Mouse (Mus musculus): ENCODE results near the gene Gtpbp1. TPM values are rescaled to one million over a fixed set of nuclear protein-coding genes. Genes with fewer than 3 reads are reported as not detected.

The Gtpbp1 gene
- 49.1 and 53.4 TPM in 2 replicates for polyA plus RNA-seq (2012; rRNA removed; ENCODE audit: low replicate concordance)

GRCm38 (mm10) chr15:79690426-79691022, at the start of gene Gtpbp1:
Gene Gtpbp1, plus strand, starts transcription at chr15:79690845.

GRCm38 (mm10) chr15:79658531-79659375, 31.9 kb upstream of the Gtpbp1 start, which contains the start of the genes Fam227a and Cby1:
Gene Fam227a, minus strand, starts transcription at chr15:79658956.
Gene Cby1, plus strand, starts transcription at chr15:79659199.

GRCm38 (mm10) chr15:79670249-79670971, 20.2 kb upstream of the Gtpbp1 start, which contains the start of gene Tomm22:
Gene Tomm22, plus strand, starts transcription at chr15:79670861.

GRCm38 (mm10) chr15:79687646-79688267, 2.9 kb upstream of the Gtpbp1 start, which contains the start of gene Josd1:
Gene Josd1, minus strand, starts transcription at chr15:79687919.

GRCm38 (mm10) chr15:79741921-79742705, 51.5 kb downstream of the Gtpbp1 start, which contains the start of gene Sun2:
Gene Sun2, minus strand, starts transcription at chr15:79742536.

Other genes with a start within 250 kb of the Gtpbp1 start
- 54.3 and 68.8 TPM in 2 replicates for gene Csnk1e, start 235.3 kb upstream of the Gtpbp1 start, polyA plus RNA-seq (2012; rRNA removed; ENCODE audit: low replicate concordance)
- 0.04 and 0.10 TPM in 2 replicates for gene Kcnj4, start 185.6 kb upstream of the Gtpbp1 start, polyA plus RNA-seq (2012; rRNA removed; ENCODE audit: low replicate concordance)
- gene Kdelr3, start 174.4 kb upstream of the Gtpbp1 start, polyA plus RNA-seq (2012; rRNA removed; ENCODE audit: low replicate concordance): 21.8 and 42.2 TPM in 2 replicates
- gene Ddx17, start 144.1 kb upstream of the Gtpbp1 start, polyA plus RNA-seq (2012; rRNA removed; ENCODE audit: low replicate concordance): 255 and 343 TPM in 2 replicates
- 0.30 TPM in 1 of 2 replicates, not detected in the other for gene Dmc1, start 85.7 kb upstream of the Gtpbp1 start, polyA plus RNA-seq (2012; rRNA removed; ENCODE audit: low replicate concordance)
- gene Fam227a, start 31.9 kb upstream of the Gtpbp1 start, polyA plus RNA-seq (2012; rRNA removed; ENCODE audit: low replicate concordance): 0.86 and 1.7 TPM in 2 replicates
- 5.3 and 5.6 TPM in 2 replicates for gene Cby1, start 31.6 kb upstream of the Gtpbp1 start, polyA plus RNA-seq (2012; rRNA removed; ENCODE audit: low replicate concordance)
- 21.5 and 56.9 TPM in 2 replicates for gene Tomm22, start 20.0 kb upstream of the Gtpbp1 start, polyA plus RNA-seq (2012; rRNA removed; ENCODE audit: low replicate concordance)
- 34.1 and 38.1 TPM in 2 replicates for gene Josd1, start 2.9 kb upstream of the Gtpbp1 start, polyA plus RNA-seq (2012; rRNA removed; ENCODE audit: low replicate concordance)
- gene Sun2, start 51.7 kb downstream of the Gtpbp1 start, polyA plus RNA-seq (2012; rRNA removed; ENCODE audit: low replicate concordance): 116 and 155 TPM in 2 replicates
- 31.8 and 32.2 TPM in 2 replicates for gene Dnal4, start 87.0 kb downstream of the Gtpbp1 start, polyA plus RNA-seq (2012; rRNA removed; ENCODE audit: low replicate concordance)
- gene Nptxr, start 113.9 kb downstream of the Gtpbp1 start, polyA plus RNA-seq (2012; rRNA removed; ENCODE audit: low replicate concordance): 1.1 and 1.6 TPM in 2 replicates
- gene Npcd, start 143.4 kb downstream of the Gtpbp1 start, polyA plus RNA-seq (2012; rRNA removed; ENCODE audit: low replicate concordance): 2.5 TPM in 1 of 2 replicates, not detected in the other
- gene Cbx6, start 143.8 kb downstream of the Gtpbp1 start, polyA plus RNA-seq (2012; rRNA removed; ENCODE audit: low replicate concordance): 50.6 and 89.8 TPM in 2 replicates
- gene Apobec3, start 200.8 kb downstream of the Gtpbp1 start, polyA plus RNA-seq (2012; rRNA removed; ENCODE audit: low replicate concordance): 71.3 and 98.3 TPM in 2 replicates